Mouse (Mus musculus): ENCODE measurements around the gene Ncoa3.

GRCm38 (mm10) chr2:165968876-165969275 is 23.6 kb upstream of the Ncoa3 start:
- TF ChIP-seq CTCF (IDR thresholded peaks at IDR 0.05; ENCODE audit: control insufficient read depth, insufficient read depth, insufficient replicate concordance, low read depth, low read length) (no peak), POLR2A (IDR thresholded peaks at IDR 0.05; ENCODE audit: control insufficient read depth, low read depth, low read length) (no peak)
